Mouse (Mus musculus) layer of hippocampus, postnatal 10 days (tissue): ENCODE measurements around the gene Por. TPM values are rescaled to one million over a fixed set of nuclear protein-coding genes. Genes with fewer than 3 reads are reported as not detected.

Experiments used
- DNase-seq, 2 experiments: peaks; one replicate each; pipeline ENCODE4 v3.0.0; 2021; ENCODE audit warnings: low spot score in 2 of 2
- microRNA-seq, 2 experiments: library from miRNA; unstranded; fragments of <30 nt; microRNA quantifications; one replicate each; pipeline ENCODE4 v1.2.0; 2021
- total RNA-seq, 2 experiments: library from RNA; stranded (reverse); gene quantifications; 2 replicates each; pipeline ENCODE4 v1.2.3; 2021

The Por gene
- total RNA-seq, 2 experiments from 2014 or later = 74.9 to 77.7 TPM

- DNase-seq = peak; percentile 83 to 87
These were observed 93.7 kb downstream of the Por start for GRCm38 (mm10) chr5:135763526-135763925.

GRCm38 (mm10) chr5:135764971-135765370 is 95.1 kb downstream of the Por start:
- no peak for DNase-seq

GRCm38 (mm10) chr5:135772519-135772918 is 102.7 kb downstream of the Por start:
- no peak for DNase-seq

- no peak for DNase-seq
These were observed 106.7 kb downstream of the Por start for GRCm38 (mm10) chr5:135776546-135776945.

GRCm38 (mm10) chr5:135777796-135778470 is 108.1 kb downstream of the Por start, which contains the start of gene Styxl1:
Styxl1 (minus strand) TSS chr5:135778385.
- no peak for DNase-seq

- DNase-seq = peak; percentile 99
These were observed 108.9 kb downstream of the Por start, which contains the start of gene Mdh2 for GRCm38 (mm10) chr5:135778471-135779445. Mdh2 (plus strand) TSS chr5:135778480.

- no peak for DNase-seq
These were observed 110.5 kb downstream of the Por start for GRCm38 (mm10) chr5:135780331-135780730.

GRCm38 (mm10) chr5:135782901-135783300 is 113.1 kb downstream of the Por start:
- DNase-seq = no peak

Small RNA genes lying within 50 kb of the gene (microRNA-seq; reads per million reads assigned to microRNA genes)
- gene Mir7034 = 0.89 to 2.0 reads per million in 2 experiments

Other genes starting within 250 kb of the Por start
- 10 to 100 TPM; 68.5 to 69.4 TPM for gene Hip1, start 124.9 kb upstream of the Por start, total RNA-seq
- not detected for gene Ccl26, start 106.5 kb upstream of the Por start, total RNA-seq
- gene Ccl24, start 97.0 kb upstream of the Por start, total RNA-seq = not detected
- gene Rhbdd2, start 37.4 kb upstream of the Por start, total RNA-seq = 10 to 100 TPM; 68.6 to 75.4 TPM
- gene Tmem120a, start 74.4 kb downstream of the Por start, total RNA-seq = 10 to 100 TPM; 20.9 to 21.9 TPM
- gene Styxl1, start 108.4 kb downstream of the Por start, total RNA-seq = under 1 TPM; 0.55 to 0.87 TPM
- 100 to 1,000 TPM; 469 to 476 TPM for gene Mdh2, start 108.4 kb downstream of the Por start, total RNA-seq
- 10 to 100 TPM; 62.6 to 72.2 TPM for gene Srrm3, start 136.9 kb downstream of the Por start, total RNA-seq
- gene Hspb1, start 217.9 kb downstream of the Por start, total RNA-seq = 1 to 10 TPM; 4.2 to 6.1 TPM